Mouse (Mus musculus): Measurements from ENCODE around the gene Acrbp.

The Acrbp gene

DNA sequence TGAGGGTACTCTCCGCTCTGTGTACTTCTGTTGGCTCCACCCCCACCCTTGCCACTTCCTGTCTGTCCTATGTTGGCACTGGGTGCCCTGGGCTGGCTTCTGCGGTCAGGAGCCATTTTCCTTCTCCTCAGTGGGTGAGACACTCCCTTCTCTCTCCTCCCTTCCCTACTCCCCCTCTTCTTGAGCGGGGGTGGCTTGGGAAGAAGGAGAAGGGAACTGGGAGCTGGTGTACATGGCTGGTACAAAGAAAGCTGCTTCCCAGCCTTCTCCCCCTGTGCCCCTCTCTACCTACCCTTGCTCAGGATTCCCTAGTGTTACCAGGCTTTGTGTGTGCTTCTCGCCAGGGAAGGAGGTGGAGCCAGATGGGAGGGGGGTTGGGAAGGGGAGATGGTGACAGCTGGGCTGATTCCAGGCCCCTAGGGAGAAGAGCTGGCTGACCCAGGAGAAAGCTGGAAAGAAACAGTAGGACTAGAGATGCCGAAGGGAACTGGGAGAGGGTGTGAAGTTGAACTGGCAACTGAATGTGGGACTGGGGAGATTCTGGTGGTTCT lies 50.0 kb downstream of the Acrbp start:
- peak; percentile 79 for DNase-seq (ENCODE audit: inconsistent ontology term)

DNA sequence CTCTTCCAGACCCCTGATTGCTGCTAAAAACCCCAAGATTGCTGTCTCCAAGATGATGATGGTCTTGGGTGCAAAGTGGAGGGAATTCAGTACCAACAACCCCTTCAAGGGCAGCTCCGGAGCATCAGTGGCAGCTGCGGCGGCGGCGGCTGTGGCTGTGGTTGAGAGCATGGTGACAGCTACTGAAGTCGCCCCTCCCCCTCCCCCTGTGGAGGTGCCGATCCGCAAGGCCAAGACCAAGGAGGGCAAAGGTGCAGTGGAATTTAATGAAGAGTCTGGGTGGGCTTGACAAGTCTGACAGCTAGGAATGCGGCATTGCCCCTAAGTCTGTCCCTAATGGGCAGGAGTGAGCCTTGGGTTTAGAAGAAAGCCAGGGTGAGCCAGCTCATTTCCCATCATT lies 52.0 kb downstream of the Acrbp start:
- DNase-seq (ENCODE audit: inconsistent ontology term), result no peak

DNA sequence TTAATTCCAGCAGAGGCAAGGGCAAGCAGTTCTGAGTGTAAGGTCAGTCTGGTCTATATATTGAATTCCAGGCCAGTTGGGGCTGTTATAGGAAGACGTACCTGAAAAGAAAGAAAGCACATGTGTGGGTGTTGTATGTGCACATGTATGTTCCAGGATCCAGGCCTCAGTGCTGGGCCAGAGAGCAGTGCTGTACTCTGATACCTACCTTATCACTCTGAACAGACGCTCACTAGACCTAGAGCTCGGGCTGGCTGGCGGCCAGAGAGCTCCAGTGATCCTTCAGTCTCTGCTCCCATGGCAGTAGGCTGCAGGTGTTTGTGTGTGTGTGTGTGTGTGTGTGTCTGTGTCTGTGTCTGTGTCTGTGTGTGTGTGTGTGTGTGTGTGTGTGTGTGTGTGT lies 54.7 kb downstream of the Acrbp start:
- no peak for DNase-seq (ENCODE audit: inconsistent ontology term)

DNA sequence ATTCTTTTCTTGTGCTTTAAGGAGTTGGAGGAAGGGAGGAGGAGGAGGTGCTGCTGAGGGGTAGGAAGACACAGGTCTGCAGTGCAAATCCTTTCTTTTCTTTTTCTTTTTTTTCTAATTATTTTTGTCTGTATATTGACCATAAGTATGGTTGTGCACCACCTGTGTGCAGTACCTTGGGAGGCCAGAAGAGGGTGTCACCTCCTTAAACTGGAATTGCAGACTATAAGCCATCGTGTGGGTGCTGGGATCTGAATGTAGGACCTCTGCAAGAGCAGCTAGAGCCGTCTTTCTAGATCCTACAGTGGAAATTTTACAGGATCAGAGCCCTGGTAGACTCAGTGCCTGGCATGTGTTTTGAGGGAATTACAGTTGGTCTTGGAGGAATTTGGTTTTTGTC lies 58.2 kb downstream of the Acrbp start:
- no peak for DNase-seq (ENCODE audit: inconsistent ontology term)

DNA sequence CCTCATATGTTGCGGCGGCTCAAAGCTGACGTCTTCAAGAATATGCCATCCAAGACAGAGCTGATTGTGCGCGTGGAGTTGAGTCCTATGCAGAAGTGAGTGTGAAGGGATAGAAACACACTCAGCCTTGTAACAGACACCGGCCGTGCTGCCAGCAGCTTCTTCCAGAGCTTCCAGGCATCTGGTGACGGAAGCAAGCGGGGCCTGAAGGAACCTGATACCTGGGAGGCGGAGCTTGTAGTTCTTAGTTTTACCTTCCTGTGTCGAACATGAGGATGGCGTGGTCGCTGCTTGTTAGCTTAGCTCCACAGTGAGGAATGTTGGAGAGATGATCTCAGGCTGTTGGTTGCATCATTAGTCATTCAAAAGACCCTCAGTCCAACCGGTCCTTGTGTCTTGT lies 59.9 kb downstream of the Acrbp start:
- DNase-seq (ENCODE audit: inconsistent ontology term), result no peak

DNA sequence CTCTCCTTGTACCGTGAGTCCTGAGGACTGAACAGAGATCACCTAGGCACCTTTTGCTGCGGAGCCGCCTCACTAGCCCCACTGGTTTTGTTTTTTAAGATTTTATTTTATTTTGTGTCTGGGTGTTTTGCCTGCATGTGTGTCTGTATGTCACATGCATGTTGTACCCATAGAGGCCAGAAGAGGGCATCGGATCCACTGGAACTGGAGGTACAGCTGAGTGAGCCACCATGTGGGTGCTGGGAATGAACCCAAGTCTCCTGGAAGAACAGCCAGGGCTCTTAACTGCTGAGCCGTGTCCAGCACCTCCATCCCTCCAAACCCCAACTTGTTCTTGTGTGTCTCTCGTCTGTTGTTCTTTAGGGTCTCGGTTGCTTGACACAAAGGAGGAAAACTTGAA lies 61.4 kb downstream of the Acrbp start:
- DNase-seq (ENCODE audit: inconsistent ontology term), result no peak

DNA sequence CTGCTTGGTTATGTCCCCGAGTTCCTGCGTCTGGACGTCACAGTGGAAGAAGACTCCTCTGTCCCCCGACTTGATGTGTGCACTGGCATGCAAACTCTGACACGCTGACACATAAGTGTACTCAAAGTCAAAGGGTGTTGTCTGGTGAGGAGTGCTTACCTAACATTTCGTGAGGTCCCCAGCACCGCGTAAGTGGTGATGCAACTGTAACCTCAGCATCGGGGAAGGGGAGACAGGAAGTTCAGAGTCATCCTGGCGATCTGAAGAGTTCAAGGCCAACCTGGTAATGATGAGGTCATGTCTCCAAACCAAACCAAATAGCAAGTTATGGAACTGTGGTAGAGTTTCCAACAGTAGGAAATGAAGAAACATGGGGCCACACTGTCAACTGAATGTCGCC lies 63.1 kb downstream of the Acrbp start:
- no peak for DNase-seq (ENCODE audit: inconsistent ontology term)

All from Muller cell, postnatal 12 days (primary cell).